Mouse (Mus musculus) right cerebral cortex, postnatal 4 days (tissue): ENCODE measurements around the gene BC005624.
"Not testable (repeated sequence)": the region's sequence is repeated elsewhere in the genome, so short reads cannot be mapped to it uniquely, and the experiment has no call there.

ENCODE experiments used
- DNase-seq: peaks from one replicate; pipeline ENCODE4 v3.0.0-alpha.2; 2022

BC005624 gene

DNA sequence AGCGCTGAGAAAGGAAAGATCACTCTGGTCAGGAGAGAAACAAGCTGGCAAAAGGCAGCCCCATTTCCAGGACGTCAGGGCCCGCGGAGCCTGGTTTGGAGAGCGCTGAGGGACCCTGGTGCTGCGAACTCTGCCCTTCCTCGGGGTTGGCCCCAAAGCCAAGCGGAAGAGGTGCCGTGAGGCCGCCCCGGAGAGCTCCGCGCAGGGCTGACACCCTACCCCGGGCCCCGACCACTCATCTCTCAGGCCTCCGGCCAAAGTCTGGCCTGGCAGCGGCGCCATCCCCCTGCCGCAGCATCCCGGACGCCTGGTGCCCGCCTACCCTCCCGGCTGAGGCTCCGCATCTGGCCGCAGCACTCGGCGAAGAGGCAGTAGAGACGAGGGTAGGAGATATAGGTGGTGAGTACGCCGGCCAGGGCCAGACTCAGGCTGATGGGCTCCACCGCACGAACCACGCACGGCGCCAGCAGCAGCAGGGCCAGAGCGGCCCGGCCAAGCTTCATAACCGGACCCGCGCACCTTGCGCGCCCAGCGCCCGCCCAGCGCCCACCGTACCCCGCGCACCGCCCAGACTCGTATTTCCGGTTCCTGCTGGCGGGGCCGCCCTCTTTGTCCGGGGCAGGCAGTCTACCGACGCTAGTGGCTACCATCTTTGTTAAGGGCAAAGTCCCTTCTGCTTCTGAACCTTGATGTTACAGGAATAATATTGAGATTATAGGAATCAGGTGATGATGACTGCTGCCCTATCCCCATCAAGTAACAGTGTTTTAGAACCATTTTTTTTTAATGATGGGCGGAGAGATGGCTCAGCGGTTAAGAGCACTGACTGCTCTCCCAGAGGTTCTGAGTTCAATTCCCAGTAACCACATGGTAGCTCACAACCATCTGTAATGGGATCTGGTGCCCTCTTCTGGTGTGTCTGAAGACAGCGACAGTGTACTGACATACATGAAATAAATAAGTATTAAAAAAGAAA is 14.4 kb downstream of the BC005624 start, which contains the start of gene Tor1a:
Gene Tor1a (minus strand): TSS at position 582 of the 976 bp plus-strand sequence.
- DNase-seq, result peak; percentile 88

DNA sequence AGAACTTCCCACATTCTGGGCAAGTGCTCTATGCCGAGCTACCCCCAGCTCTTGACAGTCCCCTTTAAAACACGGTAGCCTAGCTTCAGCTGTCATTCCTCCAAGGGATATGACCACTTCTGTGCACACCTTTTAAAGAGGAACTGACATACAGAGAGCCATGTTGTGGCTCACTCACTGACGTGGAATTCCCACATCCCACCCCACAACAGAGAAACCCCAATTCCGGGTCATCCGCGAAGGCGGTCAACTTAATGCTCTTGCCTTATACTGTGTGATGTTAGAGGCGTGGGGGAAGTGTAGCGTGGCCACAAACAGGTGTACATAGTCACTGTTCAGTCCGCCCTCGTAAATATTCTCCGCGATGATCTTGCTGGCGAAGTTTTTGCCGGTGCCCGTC is 15.2 kb downstream of the BC005624 start:
- no peak for DNase-seq

DNA sequence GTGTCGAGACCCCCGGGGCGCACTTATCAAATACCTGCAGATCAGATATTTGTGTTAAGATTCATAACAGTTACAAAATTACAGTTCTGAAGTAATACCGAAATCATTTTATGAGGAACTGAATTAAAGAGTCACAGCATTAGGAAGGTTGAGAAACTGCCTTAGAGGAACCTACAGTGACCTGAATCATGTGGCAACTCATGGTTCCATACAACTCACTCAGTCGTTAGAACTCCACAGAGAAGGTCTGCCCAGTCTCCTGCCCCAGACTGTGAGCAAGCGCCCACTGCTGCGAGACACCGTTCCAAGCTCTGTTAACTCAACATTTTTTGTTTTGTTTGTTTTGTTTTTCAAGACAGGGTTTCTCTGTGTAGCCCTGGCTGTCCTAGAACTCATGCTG is 16.4 kb downstream of the BC005624 start:
- no peak for DNase-seq

DNA sequence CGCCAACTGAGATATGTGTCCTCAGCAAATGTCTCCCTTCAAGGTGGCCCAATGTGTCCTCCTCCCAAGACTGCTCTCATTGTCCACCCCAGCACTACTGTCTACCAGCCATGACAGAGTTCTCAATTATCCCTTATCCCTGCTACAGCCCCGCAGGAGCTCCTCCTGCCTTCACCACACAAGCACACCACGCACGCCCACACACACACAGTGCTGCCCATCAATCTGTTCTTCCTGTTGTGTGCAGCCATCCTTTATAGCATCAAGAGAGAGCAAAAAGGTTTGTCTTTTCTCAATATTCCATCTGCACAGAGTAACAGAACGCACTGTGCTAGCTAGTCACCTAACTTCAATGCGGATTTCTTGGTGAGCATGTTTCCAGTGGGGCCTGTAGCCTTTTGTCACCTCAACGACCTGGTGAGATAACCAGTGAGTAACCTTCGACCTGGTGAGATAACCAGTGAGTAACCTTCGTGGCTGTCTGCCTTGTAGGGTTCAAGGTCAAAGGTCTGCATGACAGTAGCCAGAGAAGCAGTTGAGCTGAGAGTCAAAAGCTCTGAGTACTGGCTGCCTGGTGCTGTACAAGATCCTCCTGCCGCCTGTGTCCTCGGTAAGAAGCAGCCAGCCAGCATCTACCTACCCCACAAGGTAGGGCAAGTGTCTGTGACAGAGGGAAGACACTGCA is 19.3 kb downstream of the BC005624 start:
- DNase-seq, result no peak

DNA sequence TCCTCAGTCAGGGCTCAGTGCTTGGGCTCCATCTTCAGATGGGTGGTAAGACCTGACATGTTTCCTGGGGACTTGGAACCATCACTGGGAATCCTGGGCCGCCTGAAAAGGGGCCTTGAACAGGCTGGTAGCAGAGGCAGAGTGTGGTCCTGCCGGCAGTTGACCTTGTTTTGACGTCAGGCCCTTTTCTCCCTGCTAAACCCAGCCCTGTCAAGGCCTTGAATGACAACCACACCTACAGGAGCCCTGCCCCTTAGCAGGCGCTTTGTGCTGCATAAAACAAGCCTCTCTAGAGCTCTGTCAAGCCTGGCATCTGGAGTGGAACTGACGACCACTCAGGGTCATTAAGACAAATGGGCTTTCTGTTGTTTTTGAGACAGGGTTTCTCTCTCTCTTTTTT is 22.1 kb downstream of the BC005624 start:
- no peak for DNase-seq

DNA sequence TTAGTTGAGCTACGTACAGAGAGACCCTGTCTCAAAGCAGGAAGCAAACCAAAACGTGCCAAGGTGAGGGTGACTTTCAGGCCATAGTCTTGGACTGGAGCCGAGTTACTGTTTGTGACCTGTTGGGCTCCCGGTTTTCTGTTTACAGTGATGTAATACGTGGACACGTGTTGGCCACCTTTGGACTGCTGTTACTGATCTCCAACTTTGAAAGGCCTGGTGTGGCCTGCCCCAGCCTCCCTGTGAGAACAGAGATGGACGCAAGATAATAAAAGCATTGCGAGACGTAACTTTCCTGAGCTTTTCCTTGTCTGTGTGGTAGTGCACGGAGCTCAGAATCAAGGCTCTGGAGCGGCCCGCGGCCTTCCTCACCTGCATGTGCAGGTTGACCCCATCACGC is 23.3 kb downstream of the BC005624 start:
- DNase-seq, result no peak

DNA sequence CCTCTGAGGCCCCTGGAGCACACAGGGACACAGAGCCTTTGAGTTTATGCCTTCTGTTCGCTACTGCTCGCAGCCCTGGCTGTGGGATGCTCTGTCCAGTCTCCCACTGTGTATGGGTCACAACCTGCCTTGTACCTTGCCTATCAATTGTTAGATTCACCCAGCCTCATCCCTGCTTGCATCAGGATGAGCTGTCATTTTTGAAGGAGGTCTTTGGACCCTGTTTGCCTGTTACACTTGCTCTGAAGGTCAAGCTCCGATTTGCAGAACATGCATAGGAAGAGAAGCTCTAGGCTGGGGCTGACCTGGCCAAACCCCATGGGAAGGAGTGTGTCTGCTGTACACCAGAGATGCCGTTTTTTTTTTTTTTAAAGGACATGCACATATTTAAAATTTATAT is 24.5 kb downstream of the BC005624 start:
- DNase-seq, result no peak

DNA sequence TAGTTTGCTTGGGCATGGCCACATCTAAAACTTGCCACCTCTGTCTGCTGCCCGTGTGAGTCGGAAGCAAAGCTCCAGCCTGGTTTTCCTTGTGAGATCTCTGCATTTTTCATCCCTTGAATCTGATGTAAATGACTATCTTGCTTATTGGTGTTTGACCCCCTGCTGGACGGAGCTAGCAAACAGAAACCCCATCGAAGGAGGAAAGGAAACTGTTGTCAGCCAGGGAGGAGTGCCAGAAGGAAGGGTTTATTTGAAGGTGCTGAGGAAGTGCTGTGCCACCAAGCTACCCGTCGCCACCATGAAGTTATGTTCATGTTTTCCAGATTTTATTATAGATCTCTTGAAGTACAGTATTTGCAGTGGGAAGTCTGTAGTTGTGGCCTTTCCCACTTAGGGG is 27.2 kb downstream of the BC005624 start:
- no peak for DNase-seq

DNA sequence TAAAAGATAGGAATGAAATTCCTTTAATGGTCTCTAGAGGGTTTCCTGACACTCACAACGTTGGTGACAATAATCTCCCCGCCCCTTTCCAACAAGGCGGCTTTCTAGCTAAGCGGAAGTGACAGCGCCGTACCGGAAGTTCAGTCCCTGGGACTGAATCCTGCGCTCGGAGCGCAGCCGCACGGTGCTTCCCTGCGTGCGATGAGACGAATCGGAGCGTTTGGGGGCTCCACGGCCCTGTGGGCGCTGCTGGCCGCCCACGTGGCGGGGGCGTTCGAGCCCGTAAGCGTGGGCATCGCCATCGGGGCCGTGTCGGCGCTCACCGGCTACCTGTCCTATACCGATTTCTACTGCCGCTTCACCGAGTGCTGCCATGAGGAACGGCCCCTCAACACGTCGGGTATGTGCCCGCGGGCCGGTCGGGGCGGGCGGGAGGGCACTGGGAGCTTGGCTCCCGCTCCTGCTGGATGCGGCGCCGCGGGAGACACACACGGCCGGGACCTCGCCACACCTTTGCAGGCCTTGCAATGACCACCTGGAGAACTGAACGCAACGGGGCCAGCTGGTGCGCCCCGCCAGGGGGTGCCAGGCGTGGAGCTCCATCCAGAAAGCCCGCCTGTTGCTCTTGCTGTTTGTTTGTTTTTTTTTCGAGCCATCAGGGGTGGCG is 29.0 kb downstream of the BC005624 start, which contains the start of gene Tor1b:
Gene Tor1b (plus strand): TSS at position 136 of the 667 bp plus-strand sequence.
- DNase-seq, result peak; percentile 83

DNA sequence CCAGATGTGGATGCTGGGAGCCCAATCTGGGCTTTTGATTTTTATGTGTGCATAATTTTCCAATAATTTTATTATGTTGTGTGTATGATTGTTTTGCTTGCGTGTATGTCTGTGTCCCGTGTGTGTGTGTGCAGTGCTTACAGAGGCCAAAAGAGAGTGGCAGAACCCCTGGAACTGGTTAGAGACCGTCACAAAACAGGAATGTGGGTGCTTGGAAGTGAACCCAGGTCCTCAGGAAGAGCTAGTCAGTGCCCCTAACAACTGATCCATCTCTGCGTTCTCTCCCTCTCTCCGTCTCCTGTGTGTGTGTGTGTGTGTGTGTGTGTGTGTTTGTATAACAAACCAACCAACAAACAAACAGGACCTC is 29.6 kb downstream of the BC005624 start:
- no peak for DNase-seq

DNA sequence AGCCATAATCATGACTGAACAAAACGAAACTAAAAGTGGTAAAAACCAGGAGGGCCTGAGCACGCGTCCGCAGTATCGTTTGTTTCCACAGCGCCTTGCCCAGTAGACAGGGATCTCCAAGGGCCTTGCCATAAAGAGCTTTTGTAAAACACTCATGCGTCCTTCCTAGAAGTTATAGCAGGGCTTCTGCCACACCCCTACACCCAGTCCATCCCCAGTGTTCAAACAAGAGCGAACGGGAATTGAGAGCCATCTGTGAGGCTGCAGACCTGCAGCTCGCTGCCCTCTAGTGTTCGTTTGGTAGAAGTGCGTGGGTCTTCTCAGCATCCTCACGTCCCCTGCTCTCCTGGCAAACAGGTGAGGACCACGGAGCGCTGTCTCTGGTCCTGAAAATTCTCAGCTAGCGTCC is 39.4 kb downstream of the BC005624 start:
- no peak for DNase-seq

DNA sequence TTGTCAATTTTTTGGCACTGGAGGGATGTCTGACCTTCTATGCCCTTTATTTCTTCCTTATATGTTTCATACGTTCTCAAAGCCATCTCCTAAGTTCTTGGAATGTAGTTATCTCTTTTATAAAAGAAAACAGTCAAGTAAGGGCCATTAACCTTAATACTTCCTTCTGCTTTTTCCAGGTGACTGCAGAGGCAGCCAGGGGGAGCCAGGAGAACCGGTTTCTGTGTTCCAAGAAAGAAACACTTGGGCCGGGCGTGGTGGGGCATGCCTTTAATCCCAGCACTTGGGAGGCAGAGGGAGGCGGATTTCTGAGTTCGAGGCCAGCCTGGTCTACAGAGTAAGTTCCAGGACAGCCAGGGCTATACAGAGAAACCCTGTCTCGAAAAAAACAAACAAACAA is 39.9 kb downstream of the BC005624 start:
- DNase-seq, result not testable (repeated sequence)

DNA sequence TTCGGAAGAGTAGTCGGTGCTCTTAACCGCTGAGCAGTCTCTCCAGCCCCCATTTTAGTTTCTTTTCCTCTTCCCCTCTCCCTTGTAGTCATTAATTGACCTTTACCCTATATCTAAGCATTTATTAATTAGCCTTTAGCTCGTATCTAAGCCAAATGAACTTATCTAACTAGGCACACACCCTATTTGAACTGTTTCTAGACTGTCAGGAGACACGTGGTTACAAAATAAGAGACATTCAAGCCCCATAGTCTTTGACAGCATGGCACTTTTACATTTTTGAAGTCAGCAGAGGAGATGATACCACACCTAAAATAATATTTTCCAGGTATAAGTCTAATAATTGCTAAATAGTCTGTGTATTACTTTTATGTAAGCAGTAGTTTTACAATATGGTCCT is 40.4 kb downstream of the BC005624 start:
- no peak for DNase-seq

DNA sequence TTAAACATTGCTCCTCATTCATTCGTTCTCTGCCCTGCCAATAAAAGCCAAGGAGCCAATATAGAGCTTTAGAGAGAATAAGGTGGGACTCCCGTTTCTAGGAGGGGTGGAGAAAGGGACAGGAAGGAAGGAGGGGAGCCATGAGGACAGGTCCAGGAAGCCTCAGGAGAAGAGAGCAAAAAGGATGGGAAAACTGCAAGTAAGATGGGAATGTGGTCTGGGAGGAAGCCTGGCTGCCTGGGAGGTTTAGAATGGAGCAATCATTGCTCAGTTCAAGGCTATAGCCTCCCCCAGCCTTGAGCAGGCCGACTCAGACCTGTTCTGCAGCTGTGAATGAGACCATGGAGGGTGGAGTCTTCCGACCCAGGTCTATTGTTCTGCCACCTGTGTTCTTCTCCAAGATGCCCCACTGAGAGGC is 43.4 kb downstream of the BC005624 start:
- no peak for DNase-seq

DNA sequence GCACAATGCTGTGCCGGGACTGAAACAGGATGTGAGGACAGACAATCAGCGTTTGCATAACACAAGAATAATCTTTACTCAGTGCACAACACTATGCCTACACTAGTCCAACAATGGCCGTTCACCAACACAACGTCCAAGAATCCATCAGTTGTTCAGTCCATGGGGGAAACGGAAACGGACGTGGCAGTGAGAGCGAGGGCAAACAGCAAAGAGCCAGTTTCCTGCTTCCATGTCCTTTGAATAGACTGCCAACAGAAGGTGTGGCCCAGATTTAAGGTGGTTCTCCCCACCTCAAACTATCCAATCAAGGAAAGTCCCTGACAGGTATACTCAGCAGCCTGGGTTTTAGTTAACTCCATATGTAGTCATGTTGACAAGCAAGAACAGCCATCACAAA is 44.3 kb downstream of the BC005624 start:
- no peak for DNase-seq

DNA sequence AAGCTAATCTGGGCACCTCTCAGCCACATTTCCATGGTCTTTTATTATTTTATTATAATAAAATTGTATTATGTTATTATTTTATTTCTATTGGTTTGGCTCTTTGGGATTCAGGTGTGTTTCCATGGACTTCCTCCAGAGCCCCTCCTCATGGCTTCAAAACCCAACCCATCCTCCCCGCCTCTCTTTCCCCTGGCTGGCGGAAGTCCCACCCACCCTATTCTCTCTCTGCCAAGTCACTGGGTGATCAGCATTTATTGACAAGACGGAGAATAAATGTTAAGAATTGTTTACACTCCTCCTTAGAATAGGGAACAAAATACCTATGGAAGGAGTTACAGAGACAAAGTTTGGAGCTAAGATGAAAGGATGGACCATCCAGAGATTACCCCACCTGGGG is 45.2 kb downstream of the BC005624 start:
- no peak for DNase-seq

DNA sequence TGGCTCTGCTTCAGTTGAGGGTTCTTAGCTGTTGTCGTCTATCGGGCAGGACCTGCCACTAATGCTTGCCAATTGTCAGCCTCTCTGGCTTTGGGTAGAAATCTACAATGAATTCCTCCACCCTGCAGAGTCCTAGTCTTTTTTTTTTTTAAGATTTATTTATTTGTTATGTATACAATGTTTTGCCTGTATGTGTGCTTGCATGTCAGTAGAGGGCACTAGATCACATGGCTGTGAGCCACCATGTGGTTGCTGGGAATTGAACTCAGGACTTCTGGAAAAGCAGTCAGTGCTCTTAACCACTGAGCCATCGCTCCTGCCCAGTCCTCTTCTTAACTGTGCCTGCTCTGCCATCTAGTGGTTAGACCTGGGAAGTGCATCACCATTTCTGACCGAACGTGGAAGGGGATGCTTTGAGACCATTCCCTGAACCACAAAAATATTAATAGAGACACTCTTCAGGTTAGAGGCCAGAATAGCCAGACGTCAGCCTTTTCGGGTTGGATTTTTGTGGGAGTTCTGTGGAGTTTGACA is 48.0 kb downstream of the BC005624 start:
- DNase-seq, result peak; percentile 76

DNA sequence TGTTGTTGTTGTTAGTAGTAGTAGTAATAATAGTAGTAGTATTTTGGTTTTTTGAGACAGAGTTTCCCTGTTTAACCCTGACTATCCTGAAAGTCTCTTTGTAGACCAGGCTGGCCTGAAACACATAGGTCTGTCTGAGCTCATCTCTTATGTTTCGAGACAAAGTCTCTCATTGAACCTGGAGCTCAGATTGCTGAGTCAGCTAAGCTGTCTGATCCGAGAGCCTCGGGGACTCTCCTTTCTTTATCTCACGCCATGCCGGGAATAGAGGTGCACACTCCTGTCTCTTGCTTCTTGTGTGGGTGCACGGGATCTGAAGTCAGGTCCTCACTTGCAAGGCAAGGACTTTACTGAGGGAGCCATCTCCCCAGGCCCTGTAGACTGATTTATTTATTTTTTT is 49.0 kb downstream of the BC005624 start:
- no peak for DNase-seq

DNA sequence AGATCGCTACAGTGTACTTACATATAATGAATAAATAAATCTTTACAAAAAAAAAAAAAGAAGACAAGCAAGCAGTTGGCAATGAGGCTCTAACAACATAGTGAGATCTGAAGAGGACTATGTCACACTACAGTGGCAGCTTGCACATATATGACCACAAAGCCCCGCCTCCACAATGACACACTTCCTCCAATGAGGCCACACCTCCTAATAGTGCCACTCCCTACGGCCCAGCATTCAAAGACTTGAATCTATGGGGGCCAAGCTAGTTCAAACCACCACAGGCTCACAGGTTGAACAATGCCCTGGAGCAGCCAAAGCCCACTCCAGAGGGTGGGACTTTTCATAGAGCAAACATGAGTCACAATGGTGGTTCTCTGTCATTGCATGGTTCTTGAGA is 50.1 kb downstream of the BC005624 start:
- DNase-seq, result no peak

DNA sequence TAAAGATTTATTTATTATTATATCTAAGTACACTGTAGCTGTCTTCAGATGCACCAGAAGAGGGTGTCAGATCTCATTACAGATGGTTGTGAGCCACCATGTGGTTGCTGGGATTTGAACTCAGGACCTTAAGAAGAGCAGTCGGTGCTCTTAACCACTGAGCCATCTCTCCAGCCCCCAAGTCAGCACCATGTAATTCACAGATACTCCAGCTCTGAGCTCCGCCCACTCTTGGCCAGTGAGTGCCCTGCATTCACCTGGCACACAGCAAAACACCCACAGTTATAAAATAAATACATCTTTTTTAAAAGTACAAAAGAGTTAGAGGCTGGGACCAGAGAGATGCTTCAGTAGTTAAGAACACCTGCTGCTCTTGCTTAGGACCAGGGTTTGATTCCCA is 51.2 kb downstream of the BC005624 start:
- DNase-seq, result not testable (repeated sequence)

DNA sequence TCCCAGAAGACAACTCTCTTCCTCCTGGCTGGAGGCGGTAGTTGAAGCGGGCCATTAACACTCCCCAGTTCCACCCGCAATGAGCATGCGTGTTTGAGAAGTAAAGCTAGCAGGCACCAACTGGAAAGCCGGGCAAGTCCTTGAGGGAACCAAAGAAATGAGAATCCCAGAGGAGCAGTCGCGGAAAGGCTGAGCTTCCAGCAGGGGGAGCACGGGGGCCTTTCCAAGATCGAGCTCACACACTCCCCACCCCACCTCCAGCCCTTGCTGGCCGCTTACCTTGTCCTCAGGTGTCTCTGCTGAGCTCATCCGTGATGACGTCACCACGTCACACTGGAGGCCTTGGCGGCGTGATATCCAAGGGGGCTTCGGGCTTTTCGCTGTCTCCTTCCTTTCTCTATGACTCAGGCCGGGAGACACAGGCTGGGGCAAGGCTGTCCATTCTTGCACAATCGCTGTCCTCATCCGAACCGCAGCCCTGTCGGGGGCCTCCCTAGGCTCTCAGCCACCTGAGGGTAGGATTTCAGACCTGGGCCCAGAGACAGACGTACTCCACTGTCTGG is 52.4 kb downstream of the BC005624 start, which contains the start of gene Ptges:
Gene Ptges (minus strand): TSS at position 381 of the 563 bp plus-strand sequence.
- peak; percentile 86 for DNase-seq

DNA sequence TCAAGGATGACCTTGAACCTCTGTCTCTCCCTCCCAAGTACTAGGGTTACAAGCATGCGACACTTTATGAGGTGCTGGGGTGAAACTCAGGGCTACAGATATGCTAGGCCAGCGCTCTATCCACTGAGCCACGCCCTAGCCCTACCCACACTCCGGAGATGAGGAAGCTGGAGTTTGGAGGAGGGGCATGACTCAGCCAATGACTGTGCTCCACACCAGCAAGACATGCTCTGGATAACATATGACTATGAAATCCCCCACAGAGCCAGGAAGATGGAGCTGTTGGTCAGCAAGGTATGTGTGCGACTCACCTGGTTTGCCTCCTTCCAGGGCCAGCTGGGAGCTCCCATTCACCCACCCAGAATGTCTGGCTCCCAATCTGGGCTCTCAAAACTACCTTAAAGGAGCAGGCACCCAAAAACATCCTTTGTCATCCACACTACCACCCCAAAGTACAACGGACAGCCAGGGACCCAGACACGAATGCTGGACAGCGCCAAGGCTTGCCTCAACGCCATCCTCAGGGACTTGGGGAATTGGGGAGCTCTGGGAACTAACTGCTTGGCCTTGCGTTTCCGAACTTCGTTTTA is 53.0 kb downstream of the BC005624 start:
- DNase-seq, result no peak
